Mouse (Mus musculus) ovary, postnatal 36 days (tissue): Measurements from ENCODE around the gene Zfp597.

ENCODE experiments used
- DNase-seq: peaks from one replicate; pipeline ENCODE4 v3.0.0; 2022; ENCODE audit warnings: low spot score, mixed read lengths

The Zfp597 gene

GRCm38 (mm10) chr16:3884201-3885064, at the start of gene Zfp597, which contains the start of gene Gm20695:
TSS of gene Zfp597 (minus strand) at chr16:3884561.
TSS of gene Gm20695 (plus strand) at chr16:3884648.
- peak; percentile 96 for DNase-seq

- DNase-seq, result no peak
Measured at GRCm38 (mm10) chr16:3934091-3934490, 49.7 kb upstream of the Zfp597 start.

GRCm38 (mm10) chr16:3933536-3933935, 49.2 kb upstream of the Zfp597 start:
- DNase-seq, result no peak

- DNase-seq, result no peak
Measured at GRCm38 (mm10) chr16:3929151-3929550, 44.8 kb upstream of the Zfp597 start.

- DNase-seq, result no peak
Measured at GRCm38 (mm10) chr16:3928582-3928981, 44.2 kb upstream of the Zfp597 start.

DNA sequence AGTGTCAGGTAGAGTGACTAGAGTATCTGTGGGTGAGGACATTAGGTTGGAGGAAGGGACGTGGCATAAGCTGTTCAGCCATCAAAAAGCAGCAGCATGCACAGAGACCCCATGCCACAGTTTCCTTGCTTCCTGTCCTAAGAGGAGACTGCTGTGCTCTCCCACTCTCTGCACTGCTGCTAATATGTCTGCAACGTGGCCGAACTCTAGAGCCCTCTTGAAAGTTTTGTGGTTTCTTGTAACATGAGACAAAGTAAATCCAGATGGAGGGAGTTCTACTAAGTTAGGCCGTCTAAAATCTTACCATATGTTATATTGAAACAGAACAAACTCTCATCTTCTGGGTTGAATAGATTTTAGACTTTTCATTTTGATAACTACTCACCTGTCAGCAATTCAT, 39.6 kb upstream of the Zfp597 start:
- DNase-seq, result no peak

- DNase-seq, result no peak
Measured at GRCm38 (mm10) chr16:3923515-3923914, 39.2 kb upstream of the Zfp597 start.

DNA sequence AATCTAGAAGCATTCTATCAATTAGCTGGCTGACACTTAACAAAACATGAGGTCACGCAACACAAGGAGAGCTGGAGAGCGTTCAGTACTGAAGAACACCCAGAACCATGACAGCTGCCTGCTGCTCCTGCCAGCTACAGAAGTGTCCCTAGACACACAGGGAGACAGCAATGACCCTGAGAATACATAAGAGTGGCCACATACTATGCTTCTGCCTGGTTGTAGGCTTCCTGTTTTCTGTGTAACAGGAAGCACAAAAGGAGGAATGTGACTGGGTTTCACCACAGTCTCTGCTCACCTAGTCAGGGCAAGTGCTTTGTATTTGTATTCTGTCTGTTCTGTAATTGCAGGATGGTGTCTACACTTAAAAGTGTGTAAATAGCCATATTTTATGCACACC, 36.4 kb upstream of the Zfp597 start:
- no peak for DNase-seq

- no peak for DNase-seq
Measured at GRCm38 (mm10) chr16:3909118-3909517, 24.8 kb upstream of the Zfp597 start.

GRCm38 (mm10) chr16:3908537-3909111, 24.3 kb upstream of the Zfp597 start, which contains the start of the genes 1700037C18Rik and Cluap1:
TSS of gene 1700037C18Rik (minus strand) at chr16:3908689.
TSS of gene Cluap1 (plus strand) at chr16:3908801.
- DNase-seq, result peak; percentile 91

DNA sequence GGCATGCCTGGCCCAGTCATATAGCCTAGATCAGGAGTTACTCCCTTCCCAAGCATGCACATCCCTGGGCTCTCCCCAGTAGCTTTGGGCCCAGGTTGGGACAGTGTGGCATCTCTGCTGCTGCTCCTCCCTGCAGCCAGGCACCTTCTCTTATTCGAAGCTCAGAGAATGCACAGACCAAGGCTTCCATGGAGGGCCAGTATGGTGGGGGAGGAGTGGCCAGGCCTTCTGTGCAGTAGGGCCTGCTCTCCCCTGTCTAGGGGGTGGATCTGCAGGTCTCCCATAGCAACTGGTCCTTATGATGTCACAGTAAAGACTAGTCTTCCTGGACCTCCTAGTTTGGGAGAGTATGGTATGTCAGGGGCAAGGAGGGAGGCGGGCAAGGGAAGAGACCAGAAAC, 23.1 kb upstream of the Zfp597 start:
- DNase-seq, result no peak

DNA sequence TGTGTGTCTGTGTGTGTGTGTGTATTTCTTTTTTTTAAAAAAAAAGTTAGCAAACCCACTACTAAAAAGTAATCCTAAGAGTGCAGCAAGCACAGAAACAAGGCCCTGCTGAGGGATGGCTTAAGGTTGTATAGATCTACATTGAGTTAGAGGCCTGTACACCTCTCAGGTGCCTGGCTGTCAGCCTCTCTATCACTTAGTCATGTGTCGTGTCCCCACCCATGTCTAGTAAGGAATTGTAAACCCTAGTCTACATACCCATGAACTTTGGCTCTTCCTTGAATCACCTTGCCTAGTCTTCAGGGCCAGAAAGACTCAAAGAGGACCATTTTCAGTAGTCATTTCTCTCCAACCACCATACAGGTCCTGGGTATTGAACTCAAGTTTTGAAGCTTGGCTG, 12.2 kb upstream of the Zfp597 start:
- no peak for DNase-seq

DNA sequence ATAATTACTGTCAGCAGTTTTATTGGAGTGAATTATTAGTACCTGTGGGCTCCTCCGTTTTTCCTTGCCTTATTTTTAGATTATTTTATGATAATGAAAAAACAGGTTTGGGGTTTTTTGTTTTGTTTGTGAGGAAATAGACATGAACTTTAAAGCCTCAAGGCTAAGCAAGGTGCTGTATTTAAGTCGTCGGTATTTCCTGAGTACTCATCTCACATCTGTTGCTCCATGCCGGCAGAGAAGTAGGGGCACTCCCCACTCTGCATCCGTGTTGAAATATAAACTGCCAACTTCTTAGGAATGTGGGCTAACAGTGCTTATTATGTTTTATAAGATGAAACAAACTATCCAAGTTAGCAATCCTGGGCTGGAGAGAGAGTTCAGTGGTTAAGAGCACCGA, 11.7 kb upstream of the Zfp597 start:
- no peak for DNase-seq

DNA sequence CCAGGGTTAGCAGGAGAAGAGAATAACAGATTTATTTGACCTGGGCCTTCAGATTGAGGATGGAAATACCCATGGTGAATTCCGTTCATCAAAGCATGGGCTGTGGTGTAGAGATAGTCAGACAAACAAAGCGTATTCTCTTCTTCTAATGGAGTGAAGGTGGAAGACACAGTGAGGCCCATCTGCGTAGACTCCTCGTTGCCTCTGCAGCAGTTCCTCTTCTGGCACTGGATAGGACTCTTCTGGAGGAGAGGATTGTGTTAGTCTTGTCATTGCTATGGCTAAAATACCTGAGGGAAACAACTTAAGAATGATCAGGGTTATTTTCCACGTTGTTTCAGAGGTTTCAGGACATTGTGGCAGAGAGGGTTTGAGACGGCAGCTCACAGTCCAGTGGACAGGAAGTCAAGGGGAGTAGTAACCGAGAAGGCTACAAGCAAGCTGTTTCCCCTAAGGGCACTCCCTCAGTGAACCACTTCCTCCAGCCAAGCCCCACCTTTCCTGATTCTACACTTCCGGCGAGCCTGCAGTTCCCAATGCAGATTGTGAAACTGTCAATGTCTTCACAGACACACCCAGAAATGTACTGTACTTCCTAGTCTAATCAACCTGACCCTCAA, 10.9 kb upstream of the Zfp597 start:
- DNase-seq, result no peak

DNA sequence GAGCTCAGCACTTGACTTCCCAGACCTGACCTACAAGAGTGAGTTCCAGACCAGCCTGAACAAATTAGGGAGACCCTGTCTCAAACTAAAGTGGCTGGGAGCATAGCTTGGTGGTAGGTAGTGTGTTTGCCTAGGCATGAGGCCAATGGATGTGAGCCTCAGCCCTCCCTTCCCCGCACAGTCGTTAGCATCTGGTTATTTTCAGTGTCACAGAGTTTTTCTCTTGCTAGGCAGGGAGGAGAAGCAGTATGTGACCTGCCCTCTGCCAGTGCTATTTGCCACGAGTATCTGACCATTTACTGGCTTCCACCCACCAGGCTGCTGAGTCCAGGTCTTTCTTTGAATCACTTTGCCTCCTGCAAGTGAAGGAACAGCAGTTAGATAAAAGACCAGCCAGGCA, 9.4 kb upstream of the Zfp597 start:
- DNase-seq, result no peak

DNA sequence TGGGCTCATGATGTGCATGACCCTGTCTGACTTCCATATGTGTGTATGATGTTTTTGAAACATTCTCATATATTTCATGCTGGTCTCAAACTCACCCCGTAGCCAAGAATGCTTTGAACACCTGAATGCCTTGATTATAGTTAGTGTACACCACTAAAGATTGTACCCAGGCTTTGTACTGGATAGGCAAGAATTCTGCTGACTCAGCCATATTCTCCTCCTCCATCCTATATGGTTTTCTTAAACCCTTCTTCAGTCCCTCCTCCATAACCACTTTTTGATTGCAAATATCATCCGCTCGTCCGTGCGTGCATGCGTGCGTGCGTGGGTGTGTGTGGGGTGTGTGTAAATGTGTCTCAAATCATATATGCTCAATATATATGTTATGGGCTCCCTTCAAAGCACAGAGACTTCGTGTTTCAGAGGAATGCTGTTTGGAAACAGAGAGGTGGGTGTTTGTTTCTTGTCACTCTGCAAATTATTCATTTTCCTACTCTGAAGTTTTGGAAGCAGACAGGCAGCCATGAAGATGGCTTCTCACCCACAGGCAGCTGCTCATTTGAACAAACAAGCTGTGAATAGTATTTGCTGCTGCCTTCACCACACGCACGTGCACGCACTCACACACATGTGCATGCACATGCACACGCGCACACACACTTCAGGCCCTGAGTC, 7.4 kb upstream of the Zfp597 start:
- no peak for DNase-seq

DNA sequence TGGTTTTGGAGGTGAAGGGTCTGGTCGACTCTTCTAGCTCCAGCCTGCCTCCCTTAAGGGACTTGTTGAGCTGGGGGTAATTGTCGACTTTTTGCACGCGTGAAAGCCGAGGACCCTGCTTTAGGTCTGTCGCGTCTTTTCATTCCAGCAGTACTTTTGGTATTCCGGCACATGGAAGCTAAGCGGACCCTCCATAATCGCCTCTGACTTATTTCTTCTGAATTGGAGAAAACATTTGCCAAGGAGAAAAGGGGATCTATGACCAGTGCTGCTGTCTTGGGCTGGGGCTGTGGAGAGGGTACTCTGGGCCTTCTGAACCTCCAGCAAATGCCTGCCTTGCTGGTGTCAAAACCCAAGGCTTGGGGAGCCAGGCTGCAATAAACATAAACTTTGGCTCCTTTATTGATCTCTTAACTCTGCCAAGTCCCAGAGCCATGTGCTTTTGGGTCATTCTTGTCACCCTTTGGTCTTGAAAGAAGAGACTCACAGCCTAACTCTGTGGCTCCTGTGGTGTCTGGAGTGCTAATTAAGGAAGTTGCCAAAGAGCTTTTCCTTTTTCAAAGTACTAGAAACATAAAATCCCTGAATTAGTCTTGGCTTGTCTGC, 807 bp upstream of the Zfp597 start:
- DNase-seq, result no peak

- DNase-seq, result no peak
Measured at GRCm38 (mm10) chr16:3876346-3876745, 8.0 kb downstream of the Zfp597 start.

- peak; percentile 91 for DNase-seq
Measured at GRCm38 (mm10) chr16:3872216-3873047, 11.9 kb downstream of the Zfp597 start, which contains the start of gene Naa60. TSS of gene Naa60 (plus strand) at chr16:3872375.

- DNase-seq, result no peak
Measured at GRCm38 (mm10) chr16:3871815-3872214, 12.5 kb downstream of the Zfp597 start.

GRCm38 (mm10) chr16:3859254-3859653, 25.1 kb downstream of the Zfp597 start:
- DNase-seq, result no peak
